Mouse (Mus musculus): ENCODE results near the gene Card9.
"Not testable (repeated sequence)": the region's sequence is repeated elsewhere in the genome, so short reads cannot be mapped to it uniquely, and the experiment has no call there.

The Card9 gene

DNA sequence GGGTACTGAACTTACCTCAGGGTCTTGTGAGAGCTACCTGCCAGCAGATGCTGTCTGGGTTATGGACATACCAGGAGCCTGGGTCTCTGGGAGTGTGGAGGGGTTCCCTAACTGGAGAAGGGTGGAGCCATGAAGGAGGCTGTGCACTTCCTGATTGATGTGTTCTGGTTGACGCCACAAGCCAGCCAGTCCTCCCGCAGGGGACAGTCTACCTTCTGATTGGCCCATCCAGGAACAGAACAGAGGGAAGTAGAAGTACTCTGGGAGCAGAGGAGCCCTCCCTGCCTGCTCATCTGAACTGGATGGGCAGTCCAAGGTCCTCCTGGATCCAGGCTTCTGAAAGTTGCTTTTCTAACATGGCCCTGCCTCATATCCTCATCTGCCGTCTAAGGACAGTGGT is at the start of gene Card9:
Gene Card9 (minus strand): TSS at position 147 of the 400 bp plus-strand sequence.
- DNase-seq = peak; percentile 6

GRCm38 (mm10) chr2:26410091-26410490 is 49.4 kb upstream of the Card9 start:
- DNase-seq = peak; percentile 45

DNA sequence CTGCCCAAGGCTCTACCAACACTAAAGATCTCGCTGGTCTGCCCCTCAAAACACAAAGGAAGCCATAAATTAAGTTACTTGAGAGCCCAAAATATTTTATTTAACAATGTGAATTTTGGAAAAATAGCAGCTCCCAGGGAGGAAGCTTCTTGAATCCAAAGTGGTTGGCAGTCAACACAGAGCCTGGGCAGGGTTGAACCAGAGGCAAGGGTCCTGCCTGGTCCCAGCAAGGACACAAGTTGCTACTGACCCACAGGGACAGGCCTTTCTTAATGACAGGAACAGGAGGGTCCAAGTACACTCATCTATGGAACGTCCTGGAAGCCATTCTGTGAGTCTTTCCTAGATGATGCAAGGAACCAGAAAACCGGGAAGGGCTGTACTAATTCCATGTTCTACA is 48.6 kb upstream of the Card9 start:
- DNase-seq = no peak

DNA sequence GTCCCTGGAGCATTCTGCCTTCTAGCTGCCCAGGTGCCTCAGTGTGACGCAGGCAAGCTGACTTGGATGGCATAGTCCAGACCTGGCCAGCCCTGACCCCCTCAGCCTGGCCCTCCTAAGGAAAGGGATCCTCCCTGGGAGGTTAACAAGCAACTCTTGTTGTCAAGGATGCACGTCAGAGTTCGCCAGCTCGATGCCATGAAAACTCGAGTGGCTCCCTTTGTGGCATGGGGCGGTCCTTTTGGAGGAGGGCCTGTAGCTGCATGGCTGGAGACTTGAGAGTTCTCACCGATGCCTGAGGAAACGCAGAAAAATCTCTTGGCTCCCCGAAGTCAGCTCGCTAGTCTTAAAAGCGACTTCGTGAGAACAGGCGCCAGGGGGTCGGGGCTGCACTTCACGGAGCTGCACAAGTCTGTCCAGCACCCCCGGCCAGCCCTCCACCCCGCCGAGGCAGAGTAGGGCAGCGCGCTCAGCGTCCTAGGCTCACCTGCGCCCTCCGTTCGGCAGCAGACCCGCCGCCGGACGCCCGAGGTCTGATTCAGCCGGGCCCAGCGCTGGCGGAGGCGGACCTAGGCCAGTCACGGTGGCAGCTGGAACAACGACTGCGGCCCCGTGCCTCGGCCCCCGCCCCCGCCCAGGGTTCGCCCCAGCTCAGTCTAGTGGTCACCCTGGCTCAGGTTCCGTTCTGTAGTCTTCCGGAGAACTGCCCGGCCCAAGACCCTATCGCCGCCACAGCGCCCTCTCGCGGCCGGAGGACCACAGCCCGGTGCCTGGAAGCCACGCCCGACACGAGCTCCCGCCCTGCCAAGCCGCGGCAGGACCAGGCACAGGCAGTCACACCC is 48.0 kb upstream of the Card9 start, which contains the start of gene Inpp5e:
Gene Inpp5e (minus strand): TSS at position 689 of the 842 bp plus-strand sequence.
- DNase-seq = peak; percentile 99

GRCm38 (mm10) chr2:26403306-26403705 is 42.6 kb upstream of the Card9 start:
- no peak for DNase-seq

DNA sequence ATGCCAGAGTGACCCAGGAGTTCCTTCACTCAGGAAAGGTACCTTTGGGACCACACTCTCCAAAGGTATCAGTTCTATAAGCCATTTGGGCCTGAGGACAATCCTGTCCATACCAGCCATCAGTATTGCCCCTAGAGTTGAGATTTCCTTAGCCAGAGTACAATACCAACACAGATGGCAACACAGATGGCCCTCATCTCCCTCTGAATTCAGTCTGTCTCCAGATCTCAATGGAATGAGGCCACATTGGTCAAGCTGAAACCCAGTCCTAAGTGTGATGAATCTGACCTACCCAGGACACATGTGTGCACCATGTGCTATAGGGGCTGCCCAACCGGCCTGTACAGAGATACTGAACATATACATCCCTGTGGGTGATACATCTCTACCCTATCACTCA is 41.5 kb upstream of the Card9 start:
- no peak for DNase-seq

- DNase-seq = no peak
Measured at GRCm38 (mm10) chr2:26401023-26401422, 40.3 kb upstream of the Card9 start.

GRCm38 (mm10) chr2:26400296-26400695 is 39.6 kb upstream of the Card9 start:
- no peak for DNase-seq

- no peak for DNase-seq
Measured at GRCm38 (mm10) chr2:26399647-26400046, 38.9 kb upstream of the Card9 start.

- no peak for DNase-seq
Measured at GRCm38 (mm10) chr2:26398978-26399377, 38.3 kb upstream of the Card9 start.

DNA sequence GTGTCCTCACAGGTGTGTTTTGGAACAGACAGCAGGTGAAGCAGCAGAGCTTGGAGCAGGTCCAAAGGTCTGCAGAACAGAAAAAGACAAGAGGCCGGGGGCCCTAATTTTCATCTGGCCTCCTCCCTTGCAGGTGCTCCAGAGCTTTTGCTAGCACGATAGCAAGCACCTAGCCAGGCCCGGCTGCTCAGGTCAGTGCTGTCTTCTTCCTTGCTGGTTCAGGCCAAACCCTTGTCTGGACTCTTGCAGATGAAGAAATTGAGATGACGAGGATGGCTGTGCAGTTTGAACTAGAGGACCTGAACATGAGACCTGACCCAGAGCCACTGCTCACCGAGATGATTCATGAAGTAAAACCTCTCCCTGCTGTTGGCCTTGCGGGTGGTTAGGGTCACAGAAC is 30.9 kb upstream of the Card9 start:
- no peak for DNase-seq

DNA sequence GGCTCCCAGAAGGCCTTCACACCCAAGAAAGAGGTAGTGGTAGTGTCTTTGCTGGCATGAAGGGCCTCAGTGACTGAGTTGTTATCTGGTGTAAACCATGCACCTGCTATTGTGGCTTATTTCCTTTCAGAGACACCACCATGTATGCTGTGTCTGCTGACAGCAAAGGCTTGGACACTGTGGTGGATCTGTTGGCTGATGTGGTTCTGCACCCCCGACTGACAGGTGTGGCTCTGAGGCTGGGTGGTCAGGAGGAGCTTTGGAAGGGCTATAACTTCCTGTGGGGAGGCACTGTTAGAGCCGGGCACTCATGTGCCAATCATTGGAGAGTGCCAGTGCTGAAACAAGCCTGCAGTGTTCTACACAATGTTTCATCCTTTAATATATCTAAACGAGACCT is 30.2 kb upstream of the Card9 start:
- no peak for DNase-seq

DNA sequence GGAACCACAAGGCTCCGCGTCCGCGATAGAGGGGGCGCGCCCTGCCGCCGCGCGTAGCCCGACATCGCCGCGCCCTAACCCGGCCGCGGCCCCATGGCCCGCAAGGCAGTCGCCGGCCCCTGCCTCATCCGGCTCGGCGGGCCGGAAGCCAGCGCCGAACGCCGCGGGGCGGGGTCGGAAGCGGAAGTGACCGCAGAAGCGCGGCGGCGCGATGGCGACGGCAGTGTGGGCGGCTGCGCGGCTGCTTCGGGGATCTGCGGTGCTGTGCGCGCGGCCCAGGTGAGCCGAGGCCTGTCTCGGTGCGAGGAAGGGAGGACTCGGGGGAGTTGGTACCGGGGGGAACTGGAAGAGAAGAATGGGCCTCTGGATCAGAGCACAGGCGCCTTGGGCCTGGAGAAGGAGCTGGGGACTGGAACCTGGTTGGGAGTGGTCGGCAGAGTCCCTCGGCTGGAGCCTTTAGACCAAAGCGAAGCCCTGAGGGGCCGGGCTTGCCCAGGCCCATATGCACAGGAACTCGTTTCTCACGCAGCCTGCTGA is 28.5 kb upstream of the Card9 start, which contains the start of the genes Entr1 and Pmpca:
Gene Entr1 (minus strand): TSS at position 163 of the 537 bp plus-strand sequence.
Gene Pmpca (plus strand): TSS at position 186 of the 537 bp plus-strand sequence.
- peak; percentile 93 for DNase-seq

DNA sequence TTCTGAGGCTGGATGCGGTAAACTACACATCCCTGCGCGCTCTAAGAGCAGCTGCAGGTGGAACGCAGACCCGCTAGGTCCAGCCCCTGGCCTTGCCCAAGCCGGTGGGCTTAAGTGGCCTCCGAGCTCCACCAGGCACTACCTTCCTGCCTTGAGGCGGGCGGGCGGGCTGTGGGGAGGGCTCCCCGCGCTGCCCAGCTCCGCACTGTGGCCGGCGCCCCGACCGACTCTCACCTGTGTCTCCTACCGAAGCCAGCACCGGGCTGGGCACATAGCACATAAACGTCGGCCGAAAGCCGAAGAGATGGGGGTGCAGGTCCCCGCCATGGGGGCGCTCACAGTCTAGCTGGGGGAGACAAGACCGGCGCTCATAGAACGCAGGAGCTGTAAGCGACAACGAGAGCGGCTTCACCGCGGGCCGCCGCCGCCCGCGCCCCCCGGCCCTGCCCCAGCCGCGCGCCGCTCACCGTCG is 28.0 kb upstream of the Card9 start:
- DNase-seq = no peak

GRCm38 (mm10) chr2:26387713-26388112 is 27.0 kb upstream of the Card9 start:
- DNase-seq = peak; percentile 8

DNA sequence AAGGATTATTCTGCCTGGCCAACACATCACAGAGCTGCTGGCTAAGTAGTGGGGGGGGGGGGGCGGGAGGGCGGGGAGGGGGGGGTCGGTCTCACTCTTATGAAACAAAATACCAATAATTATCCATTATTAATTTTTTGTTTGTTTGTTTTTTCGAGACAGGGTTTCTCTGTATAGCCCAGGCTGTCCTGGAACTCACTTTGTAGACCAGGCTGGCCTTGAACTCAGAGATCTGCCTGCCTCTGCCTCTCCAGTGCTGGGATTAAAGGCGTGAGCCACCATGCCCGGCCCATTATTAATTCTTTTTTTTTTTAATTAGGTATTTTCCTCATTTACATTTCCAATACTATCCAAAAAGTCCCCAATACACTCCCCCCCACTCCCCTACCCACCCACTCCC is 20.2 kb upstream of the Card9 start:
- not testable (repeated sequence) for DNase-seq

DNA sequence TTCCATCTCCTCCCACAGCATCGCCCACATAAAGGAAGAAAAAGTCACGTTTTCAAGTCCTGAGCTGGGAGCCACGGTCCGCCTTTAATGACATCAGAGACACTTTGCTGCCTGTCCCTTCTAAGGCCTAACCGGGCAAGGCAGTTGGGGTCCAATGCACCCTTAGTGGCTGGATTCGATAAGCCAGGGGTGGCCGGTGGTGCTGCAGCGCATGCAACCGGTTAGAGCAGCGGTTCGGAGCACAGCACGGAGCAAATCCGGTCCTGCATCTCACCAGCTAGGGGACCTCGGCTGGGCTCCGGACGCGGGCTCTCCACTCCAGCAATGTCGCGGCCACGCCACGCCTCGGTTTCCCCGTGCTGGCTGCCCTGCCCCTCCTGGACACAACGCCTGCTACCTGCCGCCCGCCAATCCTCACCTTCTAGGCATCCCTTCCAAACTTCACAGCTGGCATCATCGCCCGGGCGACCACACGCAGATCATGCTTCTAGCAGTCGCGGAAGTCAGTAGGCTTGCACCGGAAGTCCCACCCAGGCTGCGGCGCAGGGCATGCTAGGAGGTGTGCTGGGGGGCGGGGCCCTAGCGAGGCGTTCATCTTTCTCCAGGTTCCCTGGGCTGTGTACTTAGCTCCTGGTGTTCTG is 19.5 kb upstream of the Card9 start, which contains the start of gene Snapc4:
Gene Snapc4 (minus strand): TSS at position 523 of the 641 bp plus-strand sequence.
- peak; percentile 91 for DNase-seq

DNA sequence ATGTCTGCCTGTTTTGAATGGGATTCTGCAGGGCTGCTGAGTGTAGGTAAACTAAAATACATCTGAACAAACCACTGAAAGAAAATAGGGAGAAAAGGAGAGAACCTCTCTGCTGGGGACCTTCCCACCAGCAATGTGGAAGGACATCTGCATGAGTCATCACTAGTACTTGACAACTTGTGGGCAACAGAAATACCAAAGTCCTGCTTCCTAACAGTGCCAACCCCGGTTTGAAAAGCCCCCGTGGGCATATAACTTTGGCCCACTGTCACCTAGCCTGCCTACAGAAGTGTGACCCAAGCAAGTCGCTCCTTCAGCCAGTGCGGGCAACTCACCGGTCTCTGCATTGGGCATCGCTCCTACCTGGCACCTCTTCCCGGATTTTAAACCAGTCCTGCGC is 11.7 kb upstream of the Card9 start:
- no peak for DNase-seq

- DNase-seq = no peak
Measured at GRCm38 (mm10) chr2:26368572-26368971, 7.9 kb upstream of the Card9 start.

- no peak for DNase-seq
Measured at GRCm38 (mm10) chr2:26367911-26368310, 7.2 kb upstream of the Card9 start.

DNA sequence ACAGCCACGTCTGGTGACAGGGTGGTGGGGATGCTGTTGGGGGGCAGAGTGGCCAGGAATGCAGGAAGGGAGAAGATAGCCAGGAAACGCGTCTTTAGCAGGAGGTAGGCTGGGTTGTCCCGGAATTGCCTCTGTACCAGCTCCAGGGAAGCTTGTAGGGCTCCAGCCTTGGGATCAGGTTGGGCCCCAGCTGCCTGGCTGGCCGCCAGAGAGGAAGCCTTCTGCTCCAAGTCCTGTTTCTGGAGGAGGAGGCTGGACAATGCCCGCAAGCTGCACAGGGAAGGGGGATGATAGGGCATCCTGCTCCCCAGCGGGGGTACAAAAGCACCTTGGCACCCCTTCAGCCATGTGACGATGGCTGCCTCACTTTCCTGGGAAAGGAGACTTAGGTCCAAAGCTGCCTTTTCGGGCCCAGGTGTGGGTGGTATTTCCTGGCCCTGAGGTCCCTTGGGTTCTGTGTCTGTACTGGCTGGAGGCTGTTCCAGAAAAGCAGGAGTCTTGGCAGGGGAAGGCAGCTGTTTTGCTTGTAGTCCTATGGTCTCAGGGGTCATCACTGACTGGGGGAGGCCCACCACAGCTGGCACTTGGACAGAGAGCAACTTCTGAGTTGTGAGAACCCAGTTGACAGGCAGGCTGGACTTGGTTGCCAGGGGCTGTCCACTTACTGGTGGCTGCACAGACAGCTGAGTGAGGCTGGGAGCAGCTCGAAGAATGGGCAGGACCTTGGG is 4.2 kb upstream of the Card9 start:
- peak; percentile 9 for DNase-seq

DNA sequence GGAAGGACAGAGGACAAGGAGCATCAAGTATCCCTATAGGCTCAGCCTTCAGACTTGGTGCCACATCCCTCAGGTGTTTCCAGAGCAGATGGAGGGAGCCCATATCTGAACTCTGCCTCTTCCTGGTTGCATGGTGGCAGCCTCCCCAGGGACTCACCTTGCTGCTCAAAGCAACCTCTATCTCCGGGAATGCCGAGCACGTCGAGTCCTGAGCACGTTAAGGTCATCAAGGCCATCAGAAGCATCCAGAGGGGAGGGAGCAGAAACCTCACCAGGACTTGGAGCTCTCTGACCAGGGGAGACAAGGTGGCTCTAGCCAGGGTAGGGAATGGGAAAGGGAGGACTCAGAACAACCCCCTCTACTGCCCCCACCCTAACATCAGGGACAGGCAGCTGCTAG is 2.8 kb upstream of the Card9 start:
- no peak for DNase-seq

DNA sequence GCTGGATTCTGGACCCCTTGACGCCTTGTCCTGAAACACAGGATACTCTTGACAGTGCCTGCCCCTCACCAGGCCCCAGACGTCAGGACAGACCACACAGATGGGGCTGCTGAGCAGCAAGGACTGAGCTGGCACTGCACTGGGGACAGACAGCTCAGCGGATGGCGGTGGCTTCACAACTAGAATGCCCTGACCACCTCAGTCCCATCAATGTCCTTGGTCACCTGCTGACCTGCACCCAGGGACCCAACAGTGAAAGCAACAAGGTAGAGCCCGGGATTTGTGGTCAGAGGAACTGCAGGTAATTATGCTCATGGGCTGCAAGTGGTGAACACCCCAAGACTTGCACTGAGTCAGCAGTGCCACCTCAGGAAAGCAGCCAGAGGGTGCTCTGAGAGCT is 2.3 kb upstream of the Card9 start:
- DNase-seq = no peak
